Mouse (Mus musculus): ENCODE data around the gene Zbtb20.

The Zbtb20 gene

DNA sequence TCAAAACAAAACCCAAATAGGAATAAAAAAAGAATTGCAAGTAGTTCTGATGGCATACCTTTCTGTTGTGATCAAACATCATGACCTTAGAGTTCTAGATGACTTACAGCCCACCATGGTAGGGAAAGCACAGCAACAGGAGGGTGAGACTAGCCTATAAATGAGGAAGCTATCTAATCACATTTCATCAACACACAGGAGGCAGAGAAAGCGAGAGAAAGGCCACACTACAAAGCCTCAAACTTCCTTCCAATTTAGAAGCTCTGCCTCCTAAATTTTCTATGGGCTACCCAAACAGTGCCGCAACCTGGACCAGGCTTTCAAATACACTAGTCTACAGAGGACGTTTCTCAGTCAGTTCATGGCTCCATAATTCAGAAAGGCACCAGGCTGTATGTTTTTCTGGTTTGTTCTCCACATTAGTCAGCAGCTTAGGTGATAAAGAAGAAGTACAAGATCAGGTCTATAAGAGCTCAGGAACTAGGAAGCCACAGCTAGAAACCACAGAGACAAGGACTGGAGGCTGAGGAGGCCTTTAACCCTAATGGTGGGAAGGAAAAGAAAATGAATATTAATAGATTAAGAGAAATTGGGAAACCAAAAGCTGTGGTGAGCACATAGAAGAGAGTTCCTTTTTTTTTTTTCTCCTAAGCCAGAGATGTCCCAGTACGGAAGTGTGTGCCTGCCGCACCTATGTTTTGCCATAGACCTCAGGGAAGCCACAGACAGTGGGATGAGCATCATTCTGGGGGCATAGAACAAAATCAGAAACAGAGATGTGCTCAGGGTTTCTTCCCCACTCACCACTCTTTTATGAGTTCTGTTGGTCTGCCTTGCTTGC lies 572.7 kb downstream of the Zbtb20 start:
- DNase-seq (ENCODE audit: low read depth, low spot score), result no peak

DNA sequence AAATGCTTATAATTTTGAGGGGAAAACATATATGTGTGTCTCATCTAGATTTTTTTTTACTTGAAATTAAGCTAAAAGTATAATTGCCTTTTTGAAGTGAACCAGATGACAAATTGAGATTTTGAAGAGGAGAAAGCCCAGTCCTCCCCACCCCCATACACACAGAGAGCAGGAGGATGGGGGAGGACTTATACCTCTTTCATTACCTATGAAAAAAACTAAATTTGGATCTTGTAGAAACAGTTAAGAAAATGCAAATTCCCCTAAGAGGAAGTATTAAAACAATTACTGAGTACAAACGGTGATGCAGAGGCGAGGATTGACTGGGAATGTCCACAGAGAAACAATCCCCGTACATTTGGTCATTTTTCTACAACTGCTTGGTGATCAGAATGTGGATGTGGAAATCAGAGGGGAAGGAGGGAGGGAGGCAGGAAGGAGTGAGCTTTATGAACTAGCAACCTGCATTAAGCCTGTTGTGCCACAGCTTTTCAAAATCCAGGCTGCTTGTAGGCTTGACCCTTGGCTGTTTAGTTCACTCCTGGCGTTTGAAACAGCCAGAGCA lies 578.8 kb downstream of the Zbtb20 start:
- DNase-seq (ENCODE audit: low read depth, low spot score), result no peak

DNA sequence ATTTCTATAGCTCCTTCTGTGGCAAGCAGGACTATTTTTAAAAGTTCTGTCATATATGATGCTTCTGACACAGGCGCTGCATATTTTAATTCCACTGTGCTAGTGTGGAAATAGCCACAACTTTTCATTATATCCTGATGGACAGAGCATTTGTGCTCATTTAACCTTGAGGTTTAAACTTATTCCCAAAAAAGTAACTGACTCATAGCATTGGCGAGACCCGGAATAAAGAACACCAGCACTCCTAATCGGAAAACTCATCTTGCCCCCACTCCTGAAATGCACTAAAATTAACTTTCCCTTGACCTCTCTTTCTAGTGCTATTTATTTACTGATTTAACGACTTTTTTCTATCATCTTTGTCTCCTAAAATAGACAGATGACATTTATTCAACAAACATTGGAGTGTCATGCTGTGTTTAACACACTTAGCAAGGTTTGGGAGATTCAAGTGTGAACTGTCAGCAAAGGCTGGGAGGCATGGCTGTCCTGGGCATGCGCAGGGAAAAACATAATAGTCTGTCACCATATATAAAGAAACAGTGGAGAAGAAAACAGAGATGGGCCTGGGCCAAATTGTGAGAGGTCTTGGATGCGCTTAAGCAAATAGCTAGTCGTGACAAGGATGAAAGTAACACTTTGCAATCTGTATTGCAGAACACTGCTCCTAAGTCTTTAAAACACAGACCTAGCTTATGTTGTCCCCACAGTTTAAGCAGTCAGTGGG lies 580.9 kb downstream of the Zbtb20 start:
- DNase-seq (ENCODE audit: low read depth, low spot score), result no peak

DNA sequence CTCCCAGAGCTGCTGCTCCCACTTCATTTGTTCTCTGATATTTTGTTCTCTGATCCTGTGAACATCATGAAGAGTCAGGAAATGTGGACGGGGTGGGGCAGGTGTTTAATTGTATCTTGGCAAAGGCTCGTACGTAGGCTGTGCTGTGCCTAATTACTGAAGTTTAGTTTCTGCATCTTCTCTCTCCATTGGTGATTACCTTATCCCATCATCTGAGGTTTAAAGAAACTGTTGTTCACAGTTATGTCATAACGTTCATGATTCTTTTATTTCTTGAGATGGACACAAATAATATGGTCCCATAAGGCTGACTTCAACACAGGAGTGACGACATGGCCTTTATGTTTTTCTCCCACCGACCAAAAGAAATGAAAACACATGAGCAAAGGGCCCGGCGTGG lies 582.1 kb downstream of the Zbtb20 start:
- no peak for DNase-seq (ENCODE audit: low read depth, low spot score)

DNA sequence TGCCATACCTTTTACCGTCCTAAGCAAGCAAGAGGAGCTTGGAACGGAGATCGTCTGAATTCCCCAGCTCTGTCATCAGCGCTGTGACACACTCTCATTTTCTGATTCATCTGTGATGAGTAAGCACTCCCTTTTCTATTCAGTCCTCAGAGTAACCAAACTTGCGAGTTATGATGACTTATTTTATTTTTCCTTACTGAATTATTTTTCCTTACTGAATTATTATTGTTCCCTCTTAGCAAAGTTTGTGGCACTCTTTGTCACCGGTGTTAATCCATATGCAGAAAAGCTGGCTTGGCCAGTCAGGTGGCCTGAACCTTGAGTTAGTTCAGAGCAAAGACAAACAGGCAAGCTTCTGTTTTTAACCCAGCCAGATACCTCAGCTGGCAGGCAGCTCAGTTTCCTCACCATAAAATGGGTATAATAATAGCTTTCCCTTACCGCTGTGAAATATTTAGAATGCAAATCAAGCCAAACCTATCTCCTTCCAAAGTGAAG lies 583.1 kb downstream of the Zbtb20 start:
- DNase-seq (ENCODE audit: low read depth, low spot score), result no peak

DNA sequence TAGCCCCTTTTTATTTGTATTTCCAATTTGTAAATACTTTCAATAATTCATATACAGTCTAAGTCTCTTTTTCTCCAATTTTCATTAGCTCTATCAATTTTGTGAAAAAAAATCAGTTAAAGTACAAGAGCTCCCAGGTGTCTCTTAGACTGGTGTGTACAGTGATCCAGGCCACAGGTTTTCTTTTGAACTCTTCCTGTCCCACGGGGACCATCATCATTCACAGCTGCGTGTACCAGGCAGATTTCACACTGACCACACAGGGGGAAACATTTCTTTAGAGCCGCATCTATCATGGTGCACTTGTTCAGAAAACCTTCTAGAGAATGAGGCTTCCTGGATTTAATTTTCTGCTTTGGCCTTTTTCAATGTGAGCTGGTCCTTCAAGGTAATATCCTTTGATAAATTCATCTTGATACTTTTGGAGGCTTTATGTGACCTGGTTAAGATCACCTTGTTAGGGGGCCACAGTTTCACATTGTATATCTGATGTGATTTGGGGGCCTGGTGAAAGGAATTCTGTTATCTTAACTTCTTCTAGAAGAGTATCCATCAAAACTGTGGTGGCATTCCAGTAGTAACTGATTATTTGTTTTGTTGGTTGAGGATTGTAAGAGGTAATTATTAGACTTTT lies 586.2 kb downstream of the Zbtb20 start:
- no peak for DNase-seq (ENCODE audit: low read depth, low spot score)

DNA sequence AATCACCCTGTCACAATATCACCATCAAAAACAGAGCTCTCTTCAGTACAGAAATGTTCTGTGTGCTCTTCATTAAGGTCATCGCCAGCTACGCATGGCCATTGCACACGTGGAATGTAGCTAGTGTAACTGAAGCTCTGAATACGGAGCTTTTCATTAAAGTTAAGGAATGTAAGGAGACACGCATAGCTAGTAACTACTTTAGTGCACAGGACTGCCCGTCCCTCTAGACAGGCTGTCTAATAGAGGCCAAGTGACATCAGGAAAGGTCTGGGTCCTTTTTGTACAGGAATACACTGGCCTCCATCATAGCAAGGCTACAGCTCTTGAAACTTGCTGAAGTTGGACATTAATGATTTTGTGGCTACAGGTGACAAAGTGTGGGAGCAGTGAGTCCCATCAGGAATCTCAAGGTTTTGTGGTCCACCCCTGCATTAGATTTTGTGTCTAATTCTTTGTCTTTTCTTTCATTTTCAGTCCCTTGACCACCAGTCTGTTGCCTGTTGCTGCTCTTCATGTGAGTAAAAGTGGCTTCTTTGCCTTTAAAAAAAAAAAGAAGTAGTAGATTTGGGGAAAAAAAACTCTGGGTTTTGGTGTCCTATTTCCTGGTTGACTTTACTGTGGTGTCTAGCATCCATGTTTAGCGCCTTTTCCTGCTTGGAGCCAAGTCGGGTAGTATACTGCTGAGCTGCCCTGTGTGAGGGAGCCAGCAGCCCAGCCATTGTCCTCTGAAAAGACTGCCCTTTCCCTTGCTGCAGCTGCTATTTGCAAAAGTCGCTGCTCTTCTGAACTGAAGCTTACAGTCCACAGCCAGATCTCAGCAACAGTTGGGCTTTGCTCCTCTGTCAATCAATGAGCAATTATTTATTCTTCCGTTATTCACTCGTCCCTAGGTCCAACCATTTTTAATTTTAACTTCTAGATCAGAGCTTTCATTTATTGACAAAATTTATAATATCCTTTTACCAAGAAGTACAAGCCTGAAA lies 587.1 kb downstream of the Zbtb20 start:
- no peak for DNase-seq (ENCODE audit: low read depth, low spot score)

DNA sequence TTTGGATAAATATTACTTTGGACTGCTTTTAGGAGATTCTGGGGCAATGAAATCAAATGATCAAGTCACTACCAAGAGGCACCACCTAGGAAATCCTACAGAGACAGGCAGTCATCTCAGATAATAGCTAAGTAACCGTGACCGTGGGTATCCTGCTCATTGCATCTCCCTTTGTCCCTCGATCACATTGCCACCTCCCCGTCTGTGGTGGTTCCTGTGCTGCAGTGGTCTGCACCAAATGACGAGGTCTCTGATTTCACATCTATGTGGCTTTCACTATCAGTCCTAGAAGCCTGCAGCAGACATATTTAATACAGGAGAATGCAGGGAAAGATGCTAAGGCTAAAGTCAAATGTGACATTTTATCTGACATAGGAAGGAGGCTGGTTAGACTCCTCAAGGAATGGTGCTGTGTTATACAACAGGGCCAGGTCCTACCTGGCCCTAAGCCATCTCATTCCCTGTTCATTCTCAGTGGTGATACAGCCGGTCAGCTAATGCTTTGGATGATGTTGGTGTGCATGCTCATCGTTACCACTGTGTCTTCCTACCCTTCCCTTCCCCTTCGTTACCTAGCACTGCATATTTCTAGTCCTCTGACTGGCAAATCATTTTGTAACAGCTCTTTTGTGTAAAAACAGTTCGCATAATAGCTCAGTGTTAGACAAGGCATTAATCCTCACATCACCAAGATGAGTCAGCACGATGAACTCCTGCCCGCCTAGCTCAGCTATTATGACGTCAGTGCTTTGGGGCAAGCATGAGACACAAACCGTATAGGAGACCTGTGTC lies 588.2 kb downstream of the Zbtb20 start:
- no peak for DNase-seq (ENCODE audit: low read depth, low spot score)

DNA sequence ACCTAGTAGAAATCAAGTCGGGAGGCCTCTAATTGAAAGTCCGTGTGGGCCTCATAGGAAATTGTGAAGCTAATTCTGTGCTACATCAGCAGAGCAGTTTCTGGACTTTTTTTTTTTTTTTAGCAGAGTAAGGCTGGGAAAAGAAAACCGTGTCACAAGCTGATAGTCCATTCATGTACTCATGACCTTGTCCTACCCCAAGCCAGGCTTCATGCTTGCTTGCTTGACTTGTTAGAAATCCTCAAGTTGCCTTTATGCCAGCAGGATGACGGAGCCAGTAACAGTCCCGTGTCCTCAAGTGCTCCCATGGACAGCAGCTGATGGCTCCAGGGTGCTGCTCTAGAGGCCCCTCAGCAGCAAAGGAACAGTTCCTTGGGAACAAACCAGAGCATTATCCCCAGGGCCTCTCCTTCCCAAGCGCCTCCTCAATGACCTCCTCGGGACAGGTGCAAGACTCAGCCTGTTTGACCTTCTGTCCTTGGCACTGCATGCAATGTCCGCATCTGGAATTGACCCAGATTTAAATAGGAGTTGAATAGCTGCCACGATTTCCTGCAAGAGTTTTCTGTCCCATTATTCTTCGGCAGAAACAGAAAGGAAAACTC lies 588.9 kb downstream of the Zbtb20 start:
- DNase-seq (ENCODE audit: low read depth, low spot score), result no peak

DNA sequence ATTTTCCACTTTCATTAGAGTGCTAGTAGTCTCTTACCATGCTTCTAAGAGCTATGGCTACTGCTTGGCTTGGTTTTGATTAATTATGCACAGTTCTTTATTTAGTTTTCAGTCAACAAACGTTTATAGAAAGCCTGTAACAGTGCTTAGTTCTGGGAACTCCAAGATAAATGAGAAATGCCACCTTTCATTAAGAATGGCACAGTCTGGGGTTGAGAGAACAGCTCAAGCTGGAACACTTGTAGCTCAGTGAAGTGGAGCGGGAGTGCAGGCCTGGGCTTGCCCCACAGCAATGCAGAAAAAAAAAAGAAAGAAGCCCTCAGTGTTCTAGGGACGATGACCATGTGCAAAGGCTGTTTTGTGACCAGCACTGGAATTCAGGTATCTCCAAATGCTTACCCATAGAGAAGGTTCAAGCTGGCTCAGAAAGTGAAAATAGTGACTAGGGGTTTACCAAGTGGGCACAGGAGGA lies 589.7 kb downstream of the Zbtb20 start:
- DNase-seq (ENCODE audit: low read depth, low spot score), result no peak

DNA sequence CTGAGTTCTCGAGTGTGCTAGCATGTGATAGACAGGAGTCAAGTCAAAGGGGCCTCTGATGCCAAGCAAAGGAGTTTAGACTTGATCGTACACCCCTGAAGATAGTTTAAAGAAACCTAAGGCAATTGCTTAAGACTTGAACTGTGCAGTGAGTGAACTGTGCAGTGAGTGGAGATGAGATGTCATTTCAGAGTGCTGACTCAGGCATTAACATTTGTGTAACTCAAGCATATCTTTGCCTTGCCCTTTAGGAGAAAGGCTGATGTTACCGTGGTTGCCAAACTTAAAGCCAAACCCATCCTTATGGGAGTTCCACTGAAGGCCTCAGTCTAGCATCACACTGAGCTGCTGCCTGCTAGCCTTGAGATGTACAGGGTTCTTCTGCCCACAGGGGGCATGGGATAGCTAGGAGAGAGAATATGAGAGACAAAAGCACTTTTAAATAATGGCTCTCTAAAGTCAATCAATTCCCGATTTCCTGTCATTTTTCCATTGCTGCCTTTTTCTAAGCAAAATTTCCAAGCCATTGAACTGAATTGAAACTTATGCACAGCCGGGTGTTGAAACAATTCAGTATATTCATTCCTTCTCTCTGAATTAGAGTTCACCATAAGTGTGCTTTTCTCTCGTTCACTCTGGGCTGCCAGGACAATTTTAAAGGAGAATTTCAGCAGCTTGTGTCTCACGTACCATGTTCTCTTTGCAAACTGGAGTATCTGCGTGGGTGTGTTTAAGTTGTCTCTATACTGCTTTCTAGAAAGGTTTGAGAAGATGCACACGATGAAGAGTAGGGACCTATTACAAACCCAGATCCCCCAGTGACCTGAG lies 590.5 kb downstream of the Zbtb20 start:
- no peak for DNase-seq (ENCODE audit: low read depth, low spot score)

DNA sequence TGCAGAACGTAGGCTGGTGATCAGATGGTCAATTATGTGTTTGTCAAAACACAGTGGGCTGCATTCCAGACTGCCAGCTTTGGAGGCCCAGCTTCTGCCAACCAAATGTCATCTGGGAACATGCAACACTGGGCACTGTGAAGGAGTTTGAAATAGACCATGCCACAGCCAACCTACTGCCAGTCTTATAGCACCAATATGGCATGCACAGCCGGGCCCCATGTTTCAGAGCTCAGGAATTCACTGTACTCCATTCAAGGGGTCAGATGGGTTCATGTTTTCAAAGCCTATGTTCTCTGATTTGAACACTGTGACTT lies 591.0 kb downstream of the Zbtb20 start:
- DNase-seq (ENCODE audit: low read depth, low spot score), result no peak

DNA sequence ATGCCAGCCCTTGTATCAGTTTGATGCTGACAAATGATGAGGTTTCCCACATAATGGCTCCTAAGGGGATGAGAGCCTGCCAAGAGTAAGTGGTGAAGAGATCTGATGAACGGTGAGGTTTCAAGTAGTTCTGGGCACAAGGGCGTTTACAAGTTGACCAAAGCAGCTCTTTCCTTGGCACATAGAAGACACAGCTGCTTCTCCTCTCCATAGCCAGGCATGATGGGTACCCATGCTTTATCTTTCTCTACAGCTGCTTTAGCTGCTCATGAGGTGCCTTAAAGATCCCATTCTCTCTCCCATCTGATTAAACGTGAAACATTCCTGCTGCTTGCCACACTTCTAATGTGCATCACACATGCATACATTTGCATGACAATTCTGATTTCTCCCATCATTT lies 595.4 kb downstream of the Zbtb20 start:
- DNase-seq (ENCODE audit: low read depth, low spot score), result no peak

DNA sequence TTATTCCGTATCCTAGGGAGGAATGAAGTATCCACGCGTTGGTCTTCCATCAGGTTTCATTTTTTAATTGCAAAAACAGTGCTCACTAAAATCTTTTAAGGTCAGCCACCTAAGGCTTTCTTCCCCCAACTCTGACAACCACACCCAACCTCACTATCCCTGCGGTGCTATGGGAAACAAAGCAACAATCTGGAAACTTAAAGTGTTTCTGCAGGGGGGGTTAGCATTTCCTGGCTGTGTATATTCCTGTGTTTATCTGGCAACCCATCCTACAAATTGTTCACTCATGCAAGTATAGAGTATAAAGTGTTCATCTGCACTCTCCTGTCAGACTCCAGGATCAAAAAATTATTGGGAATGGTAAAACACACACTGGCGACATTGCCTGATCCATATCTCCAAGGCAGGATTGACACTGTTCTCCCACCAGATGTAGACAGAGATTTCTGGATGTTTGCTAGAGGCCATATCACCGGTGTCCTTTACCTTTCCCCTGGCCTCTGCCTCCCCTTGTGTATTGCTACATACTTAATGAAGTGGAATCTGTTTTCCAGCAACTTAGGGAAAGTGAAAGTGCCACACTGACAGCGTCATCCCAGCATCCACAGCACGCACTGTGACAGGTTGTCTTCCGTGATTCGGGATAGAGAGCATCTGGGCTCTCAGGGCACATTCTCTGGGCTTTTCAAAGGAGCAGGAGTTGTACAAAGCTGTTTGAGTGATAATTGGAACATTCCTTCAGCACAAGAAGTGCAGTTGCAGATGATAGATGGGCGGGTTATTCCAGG lies 599.5 kb downstream of the Zbtb20 start:
- no peak for DNase-seq (ENCODE audit: low read depth, low spot score)

DNA sequence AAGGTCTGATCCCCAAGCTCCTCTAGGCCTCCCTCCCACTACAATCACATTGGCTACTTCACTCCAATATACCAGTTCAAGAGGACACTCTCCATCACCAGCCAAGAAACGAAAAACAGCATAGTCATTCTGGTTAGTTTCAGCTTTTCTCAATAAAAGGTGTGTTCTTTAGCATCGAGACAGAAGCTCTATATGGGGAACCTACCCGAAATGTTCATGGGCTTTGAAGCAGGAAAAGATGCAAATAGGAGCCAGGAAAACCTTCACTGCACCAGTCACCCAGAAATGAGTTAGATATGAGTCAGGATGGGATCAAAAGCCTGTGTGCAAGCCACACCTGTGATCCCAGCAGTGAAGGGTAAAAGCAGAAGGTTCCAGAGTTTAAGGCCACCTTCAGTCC lies 601.2 kb downstream of the Zbtb20 start:
- no peak for DNase-seq (ENCODE audit: low read depth, low spot score)

DNA sequence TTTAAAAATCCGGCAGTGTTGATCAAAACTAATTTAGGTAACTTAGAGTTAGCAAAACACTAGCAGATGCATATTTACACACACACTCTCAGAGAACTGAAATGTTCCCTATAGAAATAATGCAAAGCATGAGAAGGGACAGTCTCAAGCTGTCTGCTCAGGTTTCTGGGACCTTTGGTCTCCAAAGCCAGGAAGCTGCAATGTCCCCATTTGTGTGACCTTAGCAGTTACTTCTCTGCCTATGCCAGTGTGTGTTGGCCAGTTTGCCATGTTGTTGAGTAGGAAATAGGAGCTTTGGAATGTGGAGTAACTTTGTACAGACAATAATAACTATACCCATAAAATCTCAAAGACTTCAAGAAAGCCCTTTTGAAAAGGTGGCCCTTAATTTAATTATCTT lies 602.7 kb downstream of the Zbtb20 start:
- DNase-seq (ENCODE audit: low read depth, low spot score), result no peak

DNA sequence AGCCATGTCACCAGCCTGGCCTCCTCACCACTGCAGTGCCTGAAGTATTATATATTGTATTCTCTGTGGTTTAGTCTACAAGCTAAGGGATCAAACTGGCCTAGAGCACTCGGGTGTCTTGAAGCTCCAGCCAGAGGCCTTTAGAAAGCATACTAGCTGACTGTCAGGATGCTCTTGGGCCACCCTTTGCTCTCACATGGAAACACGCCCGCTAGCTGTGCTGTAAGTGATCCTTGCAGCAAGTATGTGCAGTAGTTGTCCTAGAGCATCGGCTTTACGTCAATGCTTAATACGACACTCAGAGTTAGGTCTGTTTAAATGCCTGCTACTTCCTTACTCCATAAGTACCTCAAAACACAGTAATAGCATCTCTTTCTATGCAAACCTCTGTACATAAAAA lies 604.9 kb downstream of the Zbtb20 start:
- DNase-seq (ENCODE audit: low read depth, low spot score), result no peak

DNA sequence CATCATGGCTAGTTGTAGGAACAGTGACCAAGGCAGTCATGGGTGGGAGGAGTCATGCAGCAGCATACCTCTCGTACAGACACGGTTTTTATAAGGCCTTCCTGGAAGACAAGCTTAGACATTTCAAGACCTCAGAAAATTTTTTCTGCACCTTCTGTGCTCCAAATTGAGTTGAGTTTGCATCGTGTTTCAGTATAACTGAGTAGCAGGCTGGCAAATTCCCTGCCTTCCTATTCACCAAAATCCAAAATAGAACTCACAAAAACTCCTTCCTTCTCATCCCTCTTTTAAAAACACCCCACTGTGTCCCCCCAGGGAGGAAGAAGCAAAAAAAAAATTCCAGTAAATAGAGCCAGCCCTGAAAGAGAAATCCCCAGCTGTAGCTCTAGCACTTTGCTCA lies 606.4 kb downstream of the Zbtb20 start:
- no peak for DNase-seq (ENCODE audit: low read depth, low spot score)

Measured in WW6 (cell line).